Mouse (Mus musculus) CH12.LX (cell line): ENCODE data around the gene Thbs4. TPM values are rescaled to one million over a fixed set of nuclear protein-coding genes. Genes with fewer than 3 reads are reported as not detected.

Experiments
- DNase-seq: peaks from one replicate; pipeline ENCODE4 v3.0.0-alpha.2; 2013; ENCODE audit errors: extremely low read depth
- H3K27ac ChIP-seq: 2 replicates; pipeline ENCODE4 v1.5.1; 2012; ENCODE audit warnings: low read depth, mild to moderate bottlenecking, control low read depth, moderate library complexity; ENCODE audit not compliant: insufficient read depth
- H3K27me3 ChIP-seq: replicated peaks from 2 replicates; pipeline ENCODE3; 2012; ENCODE audit warnings: inconsistent platforms
- H3K36me3 ChIP-seq, 2 experiments: replicated peaks in 1 of 2; 2 replicates each; pipeline versions ENCODE3 to v1.6.1; 2012; ENCODE audit warnings: inconsistent platforms in 1 of 2, low read length in 1 of 2, mild to moderate bottlenecking in 1 of 2, mixed read lengths in 1 of 2, moderate library complexity in 1 of 2; ENCODE audit not compliant: control insufficient read depth in 1 of 2, insufficient read depth in 1 of 2
- H3K4me1 ChIP-seq, 2 experiments: 2 replicates each; pipeline ENCODE4 v1.6.1; 2012; ENCODE audit warnings: inconsistent platforms in 1 of 2, moderate library complexity in 1 of 2; ENCODE audit not compliant: insufficient read depth in 2 of 2, control insufficient read depth in 1 of 2
- H3K4me2 ChIP-seq: 2 replicates; pipeline ENCODE4 v1.6.1; 2012; ENCODE audit warnings: low read depth, mild to moderate bottlenecking, control low read depth; ENCODE audit not compliant: poor library complexity, insufficient read depth, severe bottlenecking
- H3K4me3 ChIP-seq, 3 experiments: fragments of 150-350 bp in 1 of 3; sonication (generic) in 1 of 3; replicated peaks in 1 of 3; 2 replicates each; pipeline versions ENCODE3 to v1.5.1; 2011 to 2012; ENCODE audit warnings: low read depth in 2 of 3, low read length in 2 of 3, mild to moderate bottlenecking in 2 of 3, moderate library complexity in 2 of 3, control low read depth in 1 of 3, improper control_type of control experiment in 1 of 3, inconsistent platforms in 1 of 3, mixed read lengths in 1 of 3; ENCODE audit not compliant: poor library complexity in 1 of 3
- H3K79me2 ChIP-seq: replicated peaks from 2 replicates; pipeline ENCODE4 v1.6.1; 2012; ENCODE audit warnings: mild to moderate bottlenecking, moderate library complexity; ENCODE audit not compliant: control insufficient read depth, poor library complexity, insufficient read depth, severe bottlenecking; ENCODE audit errors: extremely low read depth
- H3K9ac ChIP-seq: 2 replicates; pipeline ENCODE4 v1.6.1; 2012; ENCODE audit warnings: low read depth, mild to moderate bottlenecking, control low read depth, moderate library complexity; ENCODE audit not compliant: insufficient read depth
- H3K9me3 ChIP-seq: replicated peaks from 2 replicates; pipeline ENCODE3; 2012; ENCODE audit warnings: low read length, inconsistent platforms, mixed read lengths
- BHLHE40 ChIP-seq: IDR thresholded peaks from 2 replicates; pipeline ENCODE4 v1.6.1; 2011; ENCODE audit warnings: mild to moderate bottlenecking, low read depth, low read length, improper control_type of control experiment
- CHD2 ChIP-seq: IDR thresholded peaks from 2 replicates; pipeline ENCODE4 v1.6.1; 2011; ENCODE audit warnings: low read length, improper control_type of control experiment
- CTCF ChIP-seq, 2 experiments: IDR thresholded peaks in 1 of 2; conservative IDR thresholded peaks in 1 of 2; 2 replicates each; pipeline ENCODE4 v1.5.1; 2011 to 2012; ENCODE audit warnings: low read depth in 2 of 2, low read length in 2 of 2, improper control_type of control experiment in 1 of 2, inconsistent platforms in 1 of 2, mild to moderate bottlenecking in 1 of 2, moderate library complexity in 1 of 2
- E2F4 ChIP-seq: IDR thresholded peaks from 2 replicates; pipeline ENCODE4 v1.6.1; 2011; ENCODE audit warnings: low read depth, low read length, improper control_type of control experiment; ENCODE audit not compliant: insufficient replicate concordance
- ELF1 ChIP-seq: IDR thresholded peaks from 2 replicates; pipeline ENCODE4 v1.6.1; 2014; ENCODE audit warnings: low read depth, mild to moderate bottlenecking, inconsistent platforms, low read length, improper control_type of control experiment
- EP300 ChIP-seq: IDR thresholded peaks from 2 replicates; pipeline ENCODE4 v1.6.1; 2011; ENCODE audit warnings: low read length, improper control_type of control experiment
- GABPA ChIP-seq: IDR thresholded peaks from 2 replicates; pipeline ENCODE4 v1.6.1; 2012; ENCODE audit warnings: low read depth, low read length, improper control_type of control experiment, inconsistent platforms; ENCODE audit not compliant: insufficient replicate concordance
- HCFC1 ChIP-seq: IDR thresholded peaks from 2 replicates; pipeline ENCODE4 v1.6.1; 2012; ENCODE audit warnings: low read depth, mild to moderate bottlenecking, inconsistent platforms, low read length, improper control_type of control experiment
- IRF4 ChIP-seq: IDR thresholded peaks from 2 replicates; pipeline ENCODE4 v1.6.1; 2014; ENCODE audit warnings: low read depth, mild to moderate bottlenecking, inconsistent platforms, low read length, improper control_type of control experiment
- JUN ChIP-seq: IDR thresholded peaks from 2 replicates; pipeline ENCODE4 v1.6.1; 2011; ENCODE audit warnings: low read depth, mild to moderate bottlenecking, low read length, improper control_type of control experiment, moderate library complexity; ENCODE audit not compliant: insufficient read depth
- JUND ChIP-seq: conservative IDR thresholded peaks from 2 replicates; pipeline ENCODE4 v1.6.1; 2011; ENCODE audit warnings: low read depth, low read length, improper control_type of control experiment
- KAT2A ChIP-seq: IDR thresholded peaks from 2 replicates; pipeline ENCODE4 v1.6.1; 2012; ENCODE audit warnings: low read length, improper control_type of control experiment, inconsistent platforms; ENCODE audit not compliant: insufficient replicate concordance
- MAFK ChIP-seq: IDR thresholded peaks from 2 replicates; pipeline ENCODE4 v1.6.1; 2011; ENCODE audit warnings: low read length, improper control_type of control experiment; ENCODE audit not compliant: insufficient replicate concordance
- MAX ChIP-seq: IDR thresholded peaks from 2 replicates; pipeline ENCODE4 v1.6.1; 2011; ENCODE audit warnings: low read length, improper control_type of control experiment
- MAZ ChIP-seq: IDR thresholded peaks from 2 replicates; pipeline ENCODE4 v1.6.1; 2012; ENCODE audit warnings: low read depth, mild to moderate bottlenecking, inconsistent platforms, low read length, improper control_type of control experiment, moderate library complexity
- MEF2A ChIP-seq: IDR thresholded peaks from 2 replicates; pipeline ENCODE4 v1.6.1; 2014; ENCODE audit warnings: low read depth, mild to moderate bottlenecking, inconsistent platforms, low read length, improper control_type of control experiment, borderline replicate concordance
- MXI1 ChIP-seq: IDR thresholded peaks from 2 replicates; pipeline ENCODE4 v1.6.1; 2011; ENCODE audit warnings: mild to moderate bottlenecking, low read depth, low read length, improper control_type of control experiment
- NELFE ChIP-seq: IDR thresholded peaks from 2 replicates; pipeline ENCODE4 v1.6.1; 2011; ENCODE audit warnings: low read depth, low read length, improper control_type of control experiment
- NRF1 ChIP-seq: IDR thresholded peaks from 2 replicates; pipeline ENCODE4 v1.6.1; 2014; ENCODE audit warnings: low read depth, mild to moderate bottlenecking, inconsistent platforms, low read length, improper control_type of control experiment, moderate library complexity
- PAX5 ChIP-seq: IDR thresholded peaks from 2 replicates; pipeline ENCODE4 v1.6.1; 2012; ENCODE audit warnings: low read length, inconsistent platforms, mixed read lengths
- POLR2A ChIP-seq: IDR thresholded peaks from 2 replicates; pipeline ENCODE4 v1.6.1; 2011; ENCODE audit warnings: low read depth, mild to moderate bottlenecking, improper control_type of control experiment, low read length
- POLR2AphosphoS2 ChIP-seq: IDR thresholded peaks from 2 replicates; pipeline ENCODE4 v1.6.1; 2011; ENCODE audit warnings: low read depth, low read length, improper control_type of control experiment
- RAD21 ChIP-seq: IDR thresholded peaks from 2 replicates; pipeline ENCODE4 v1.6.1; 2011; ENCODE audit warnings: low read depth, mild to moderate bottlenecking, low read length, improper control_type of control experiment, moderate library complexity
- RCOR1 ChIP-seq: conservative IDR thresholded peaks from 2 replicates; pipeline ENCODE4 v1.6.1; 2012; ENCODE audit warnings: low read depth, mild to moderate bottlenecking, inconsistent platforms, low read length, improper control_type of control experiment
- SIN3A ChIP-seq: IDR thresholded peaks from 2 replicates; pipeline ENCODE4 v1.6.1; 2012; ENCODE audit warnings: low read length, improper control_type of control experiment, inconsistent platforms
- SMC3 ChIP-seq: IDR thresholded peaks from 2 replicates; pipeline ENCODE4 v1.6.1; 2011; ENCODE audit warnings: low read depth, low read length, improper control_type of control experiment
- TBP ChIP-seq: conservative IDR thresholded peaks from 2 replicates; pipeline ENCODE4 v1.6.1; 2011; ENCODE audit warnings: low read depth, low read length, improper control_type of control experiment
- TCF12 ChIP-seq: IDR thresholded peaks from 2 replicates; pipeline ENCODE4 v1.6.1; 2014; ENCODE audit warnings: low read depth, mild to moderate bottlenecking, inconsistent platforms, low read length, improper control_type of control experiment
- UBTF ChIP-seq: IDR thresholded peaks from 2 replicates; pipeline ENCODE4 v1.6.1; 2012; ENCODE audit warnings: low read depth, mild to moderate bottlenecking, inconsistent platforms, low read length, improper control_type of control experiment, moderate library complexity
- USF1 ChIP-seq: IDR thresholded peaks from 2 replicates; pipeline ENCODE4 v1.6.1; 2014; ENCODE audit warnings: low read depth, mild to moderate bottlenecking, inconsistent platforms, low read length, improper control_type of control experiment
- USF2 ChIP-seq: conservative IDR thresholded peaks from 2 replicates; pipeline ENCODE4 v1.6.1; 2011; ENCODE audit warnings: low read depth, low read length, improper control_type of control experiment
- ZC3H11A ChIP-seq: IDR thresholded peaks from 2 replicates; pipeline ENCODE4 v1.6.1; 2012; ENCODE audit warnings: low read depth, mild to moderate bottlenecking, inconsistent platforms, low read length, improper control_type of control experiment
- ZKSCAN1 ChIP-seq: IDR thresholded peaks from 2 replicates; pipeline ENCODE4 v1.6.1; 2012; ENCODE audit warnings: low read depth, inconsistent platforms, low read length, improper control_type of control experiment, borderline replicate concordance
- ZNF384 ChIP-seq: IDR thresholded peaks from 2 replicates; pipeline ENCODE4 v1.6.1; 2012; ENCODE audit warnings: low read depth, low read length, improper control_type of control experiment, inconsistent platforms
- dilution Hi-C: fragments of 300-500 bp; cut with MboI; formaldehyde crosslinking; loops from 2 replicates; pipeline ENCODE4 v1.14.3; 2020; ENCODE audit warnings: low sequenced_read_pairs; ENCODE audit not compliant: extremely low pct_unique_long_range_greater_than_20kb, extremely low pct_ligation_motif_present
- in situ Hi-C: fragments of 300-500 bp; cut with MboI; formaldehyde crosslinking; loops from 3 replicates; pipeline ENCODE4 v1.14.3; 2019; ENCODE audit warnings: low sequenced_read_pairs, low pct_ligation_motif_present, low pct_unique_long_range_greater_than_20kb, mixed read lengths
- polyA plus RNA-seq: library from polyadenylated mRNA; unstranded; fragments of >175 nt; gene quantifications from 2 replicates; pipeline ENCODE4 v1.2.1, GENCODE M21; 2012; ENCODE audit warnings: low read depth; ENCODE audit not compliant: insufficient read length
- total RNA-seq, 2 experiments: library from RNA; depleted of rRNA; stranded (reverse); fragments of 300-350 nt in 1 of 2; fragments of >200 nt in 1 of 2; gene quantifications; 2 replicates each; pipeline ENCODE4 v1.2.3; 2012 to 2014

The Thbs4 gene
- total and polyA plus RNA-seq, 3 experiments: not detected

DNA sequence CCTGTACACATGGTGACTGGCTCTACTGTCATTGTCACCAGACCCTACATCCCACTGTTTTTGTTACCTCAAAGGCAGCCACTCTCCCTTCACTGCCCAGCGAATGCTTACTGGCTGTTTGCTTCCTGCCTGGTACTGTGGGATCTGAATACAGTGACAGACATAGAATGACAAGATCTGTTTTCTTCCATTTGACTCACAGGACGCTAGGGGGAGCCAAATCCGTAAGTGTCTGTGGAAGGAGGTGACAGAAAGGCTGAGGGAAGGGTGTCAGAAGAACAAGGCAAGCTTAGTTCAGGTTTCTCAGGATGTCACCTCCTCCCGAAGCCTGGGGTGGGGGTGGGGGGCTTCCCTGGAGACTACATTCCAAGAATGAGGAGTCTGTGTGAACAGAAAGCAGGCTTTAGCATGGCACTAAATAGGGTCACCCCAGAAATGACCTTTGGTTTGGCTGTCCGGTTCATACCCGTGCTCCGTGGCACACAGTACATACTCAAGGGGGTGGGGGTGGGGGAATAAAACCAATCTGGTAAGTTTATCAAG lies 43.6 kb downstream of the Thbs4 start:
- dilution Hi-C loops: no loop called here
- H3K36me3 ChIP-seq: no peaks in the 10 kb centered on the region
- H3K4me3 ChIP-seq: peak overlapping the region in 1 of 3 experiments; percentile 36
- H3K27me3 ChIP-seq: no peaks in the 10 kb centered on the region
- peak; percentile 88 for DNase-seq
- H3K79me2 ChIP-seq: no peaks in the 10 kb centered on the region
- H3K27ac ChIP-seq: no peak overlapping the region
- H3K4me2 ChIP-seq: peak overlapping the region; percentile 67
- in situ Hi-C loops: loop anchor here (10.0 to 25.0 kb wide), 5 partner anchors 214 to 961 kb away; no protein-coding TSS in a partner anchor
- no peak overlapping the region for H3K9ac ChIP-seq
- no peak for TF ChIP-seq JUN
- TF ChIP-seq IRF4: peak; percentile 19; the same call in 1 of the 2 replicates
- peak; percentile 37; the same call in 1 of the 2 replicates for TF ChIP-seq MXI1
- no peak for TF ChIP-seq USF1
- peak; percentile 79 for TF ChIP-seq SMC3
- TF ChIP-seq CHD2: no peak
- TF ChIP-seq POLR2AphosphoS2: no peak
- peak; percentile 94 for TF ChIP-seq RAD21
- no peak for TF ChIP-seq TBP
- no peak for TF ChIP-seq BHLHE40
- no peak; the same call in 1 of the 2 replicates for TF ChIP-seq MEF2A
- no peak for TF ChIP-seq MAFK
- TF ChIP-seq E2F4: no peak; the same call in 1 of the 2 replicates
- peak; percentile 55 for TF ChIP-seq ZC3H11A
- no peak for TF ChIP-seq NRF1
- no peak for TF ChIP-seq KAT2A
- TF ChIP-seq RCOR1: no peak
- TF ChIP-seq UBTF: no peak
- TF ChIP-seq USF2: no peak
- no peak for TF ChIP-seq TCF12
- TF ChIP-seq NELFE: no peak; the same call in 1 of the 2 replicates
- no peak for TF ChIP-seq ZKSCAN1
- TF ChIP-seq EP300: no peak
- no peak for TF ChIP-seq ELF1
- no peak for TF ChIP-seq POLR2A
- TF ChIP-seq HCFC1: no peak
- TF ChIP-seq GABPA: no peak
- TF ChIP-seq MAZ: no peak
- TF ChIP-seq SIN3A: 0 out of 2 replicates have a peak, but pooled peaks have one; percentile 30
- TF ChIP-seq CTCF (conservative IDR thresholded peaks at IDR 0.05 in 1 of 2, IDR thresholded peaks at IDR 0.05 in 1 of 2; ENCODE audit: low read depth in 2 of 2, low read length in 2 of 2): peak; percentile 64 to 93
- TF ChIP-seq PAX5: no peak
- TF ChIP-seq JUND: no peak
- TF ChIP-seq ZNF384: no peak
- TF ChIP-seq MAX: no peak
- H3K4me1 ChIP-seq: peaks cover 2 to 3% of the 10 kb centered on the region in 2 experiments; a peak in 2 of 4 replicates
- peaks cover 3% of the 10 kb centered on the region for H3K9me3 ChIP-seq
